Mouse (Mus musculus) v-Abl transformed pro-B cells (cell line): ENCODE measurements around the gene Acaca.

Source experiments
- in situ Hi-C, 2 experiments: fragments of 400-800 bp; cut with MboI; formaldehyde crosslinking; loops; one replicate each; pipeline ENCODE4 v1.15.1; 2025; ENCODE audit not compliant: unreplicated experiment in 2 of 2

Gene Acaca

DNA sequence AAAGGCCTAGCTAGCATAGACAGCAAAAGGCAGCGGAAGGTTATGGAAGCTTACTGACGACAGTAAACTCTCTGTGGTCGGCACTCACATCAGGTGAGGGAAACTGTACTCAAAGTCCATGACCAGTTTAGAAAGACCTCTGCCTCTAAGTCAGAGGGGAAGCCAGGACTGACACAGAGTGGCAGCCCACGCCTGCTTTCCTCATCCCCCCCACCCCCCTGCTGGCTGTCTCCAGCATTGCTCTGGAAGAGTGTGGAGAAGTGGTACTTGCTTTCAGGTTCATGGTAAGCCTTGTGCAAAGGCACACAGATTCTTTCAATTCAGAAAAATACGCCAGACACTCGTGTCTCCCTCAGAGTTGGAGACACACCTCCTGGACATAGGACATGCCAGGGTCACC is 305.4 kb downstream of the Acaca start:
- in situ Hi-C loops, result loop anchor here (5.0 to 10.0 kb wide), 2 partner anchors 362 to 480 kb away; partner anchors contain the start of gene Znhit3 (in 1 of the 2)

DNA sequence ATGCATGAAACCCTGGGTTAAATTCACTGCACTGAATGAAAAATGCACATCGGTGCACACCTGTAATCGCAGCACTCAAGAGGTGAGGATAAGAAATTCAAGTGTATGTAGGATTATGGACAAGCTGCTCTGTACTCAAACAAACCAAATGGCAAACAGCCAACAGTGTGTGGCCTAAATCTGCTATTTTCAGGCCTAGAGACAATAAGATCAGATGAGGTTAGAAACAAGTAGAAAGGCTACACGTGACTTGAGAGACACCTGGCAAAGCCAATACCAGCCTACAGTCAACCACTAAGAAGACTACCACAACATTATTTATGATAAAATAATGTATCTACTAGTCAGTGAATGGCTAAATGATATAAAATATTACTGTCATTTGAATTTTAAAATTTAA is 310.9 kb downstream of the Acaca start:
- in situ Hi-C loops, result no loop called here

GRCm38 (mm10) chr11:84442554-84443331 is 313.3 kb downstream of the Acaca start:
- in situ Hi-C loops, result no loop called here
